Mouse (Mus musculus) testis, postnatal 10 days (tissue): Measurements from ENCODE around the gene Ralgps1.
"Not testable (repeated sequence)": the region's sequence is repeated elsewhere in the genome, so short reads cannot be mapped to it uniquely, and the experiment has no call there.

ENCODE experiments used
- DNase-seq: peaks from one replicate; pipeline ENCODE4 v3.0.0; 2021; ENCODE audit warnings: low spot score

Gene Ralgps1

DNA sequence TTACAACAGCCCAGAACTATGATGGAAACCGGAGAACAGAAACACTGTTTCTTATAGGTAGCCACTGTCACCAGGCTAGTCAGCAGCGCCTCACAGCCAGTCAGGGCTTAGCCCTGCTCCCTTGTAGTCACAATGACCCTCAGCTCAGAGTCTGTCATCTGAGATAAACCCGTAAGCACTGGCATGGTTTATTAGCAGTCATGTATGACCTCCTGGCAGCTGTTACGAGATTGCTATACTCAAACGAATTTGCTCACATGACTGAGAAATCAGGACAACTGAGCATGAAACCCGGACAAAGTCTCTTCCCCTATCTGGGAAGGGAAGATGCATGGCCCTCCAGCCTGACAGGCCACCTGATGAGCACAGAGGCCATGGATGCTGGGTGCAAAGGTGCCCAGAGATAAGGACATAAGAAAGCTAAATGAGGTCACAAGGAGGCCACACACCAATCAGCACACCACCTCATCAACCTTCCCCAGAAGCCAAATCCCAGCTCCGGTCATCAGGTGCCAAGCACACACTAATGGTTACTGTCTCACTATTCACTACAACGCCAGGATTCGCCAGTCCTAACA is 10.1 kb downstream of the Ralgps1 start:
- no peak for DNase-seq

DNA sequence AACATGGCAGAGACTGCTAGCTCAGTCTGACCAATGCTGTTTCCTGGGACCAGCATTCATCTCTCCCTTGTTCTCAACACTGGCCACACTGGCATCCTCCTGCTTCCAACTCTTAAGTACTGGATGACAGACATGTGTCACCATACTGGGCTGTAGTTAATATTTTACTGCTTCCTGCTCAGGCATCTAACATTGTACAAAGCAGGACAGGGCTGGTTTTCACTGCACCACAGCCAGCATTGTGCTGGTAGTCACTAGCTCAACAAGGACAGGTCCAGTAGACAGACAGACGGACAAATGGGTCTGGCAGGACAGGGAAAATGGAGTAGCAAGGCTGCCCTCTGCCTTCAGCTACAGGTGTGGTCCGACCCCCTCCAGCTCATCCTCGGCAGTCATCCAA is 10.7 kb downstream of the Ralgps1 start:
- DNase-seq = no peak

DNA sequence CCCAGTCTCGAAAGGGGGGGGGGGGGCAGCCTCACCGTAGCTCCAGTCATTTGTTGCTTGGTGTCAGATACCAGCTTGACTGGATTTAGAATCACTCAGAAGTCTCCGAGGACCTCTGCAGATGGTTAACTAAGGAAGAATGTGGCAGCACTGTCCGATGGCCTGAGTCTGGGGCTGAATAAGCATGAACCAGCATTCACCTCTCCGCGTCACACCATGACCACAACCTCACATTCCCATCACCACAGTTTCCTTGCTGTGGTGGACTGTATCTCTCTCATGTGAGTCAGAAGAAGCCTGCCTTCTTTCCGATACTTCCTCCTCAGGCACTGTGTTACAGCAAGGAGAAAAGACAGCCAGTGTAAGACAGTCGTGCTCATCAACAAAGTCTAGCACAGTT is 12.1 kb downstream of the Ralgps1 start:
- DNase-seq = no peak

GRCm38 (mm10) chr2:33357250-33357838 is 13.9 kb downstream of the Ralgps1 start:
- DNase-seq = no peak

DNA sequence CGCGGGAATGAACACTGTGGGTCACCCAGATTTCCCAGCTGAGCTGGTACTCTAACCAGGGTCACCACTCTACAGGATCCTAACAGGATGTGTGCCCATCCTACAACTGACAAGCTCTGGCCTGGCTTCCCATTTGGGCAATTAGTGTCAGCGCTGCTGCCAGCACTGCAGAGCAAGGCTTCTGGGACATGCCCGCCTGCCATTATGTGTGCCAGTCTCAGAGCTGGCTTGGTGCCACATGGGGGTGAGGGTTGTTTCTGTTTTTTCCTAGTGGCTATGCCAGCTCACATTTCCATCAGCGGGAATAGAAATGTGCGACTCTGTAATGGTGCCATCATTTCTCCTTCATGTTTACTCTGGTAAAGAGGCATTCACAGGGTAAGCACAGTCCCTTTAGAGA is 15.7 kb downstream of the Ralgps1 start:
- DNase-seq = no peak

GRCm38 (mm10) chr2:33353432-33353831 is 17.9 kb downstream of the Ralgps1 start:
- DNase-seq = no peak

- DNase-seq = no peak
Observed at GRCm38 (mm10) chr2:33351449-33351848, 19.8 kb downstream of the Ralgps1 start.

DNA sequence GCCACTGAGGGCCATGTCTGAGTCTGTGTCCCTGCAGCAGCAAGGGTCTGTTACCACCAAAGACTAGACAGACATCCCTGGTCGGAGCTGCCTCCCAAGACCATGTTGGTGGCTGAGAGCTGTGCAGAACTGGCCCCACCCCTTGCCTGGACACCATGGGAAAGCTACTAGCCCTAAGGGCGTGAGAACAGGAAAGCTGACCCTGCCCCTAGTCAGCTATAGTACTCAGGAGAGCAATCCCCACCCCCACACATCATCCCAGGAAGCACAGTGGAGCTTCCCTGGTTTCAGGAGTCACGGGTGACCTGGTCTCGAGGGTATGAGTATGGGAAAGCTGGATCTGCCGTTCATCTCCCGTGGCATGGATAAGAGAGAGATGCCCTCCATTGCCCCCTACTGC is 20.4 kb downstream of the Ralgps1 start:
- DNase-seq = no peak

GRCm38 (mm10) chr2:33349581-33349980 is 21.7 kb downstream of the Ralgps1 start:
- no peak for DNase-seq

DNA sequence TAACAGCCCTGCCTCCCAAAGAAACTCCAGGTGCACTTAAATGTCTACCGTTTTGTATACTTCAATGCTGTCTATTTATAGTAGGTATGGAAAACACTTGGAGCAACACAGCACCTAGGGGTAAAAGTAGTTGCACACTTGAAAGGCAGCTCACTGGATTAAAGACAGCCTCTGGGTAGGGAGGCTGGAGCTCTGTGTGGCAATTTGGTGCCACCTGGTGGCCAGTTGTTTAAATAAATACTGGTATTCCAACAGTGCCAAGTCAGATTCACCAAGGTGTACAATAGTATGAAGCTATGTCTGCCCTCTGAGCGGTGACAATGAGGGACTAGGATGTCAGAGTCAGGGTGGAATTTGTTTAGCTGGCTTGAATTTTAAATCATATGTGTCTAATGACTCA is 22.2 kb downstream of the Ralgps1 start:
- peak; percentile 91 for DNase-seq

DNA sequence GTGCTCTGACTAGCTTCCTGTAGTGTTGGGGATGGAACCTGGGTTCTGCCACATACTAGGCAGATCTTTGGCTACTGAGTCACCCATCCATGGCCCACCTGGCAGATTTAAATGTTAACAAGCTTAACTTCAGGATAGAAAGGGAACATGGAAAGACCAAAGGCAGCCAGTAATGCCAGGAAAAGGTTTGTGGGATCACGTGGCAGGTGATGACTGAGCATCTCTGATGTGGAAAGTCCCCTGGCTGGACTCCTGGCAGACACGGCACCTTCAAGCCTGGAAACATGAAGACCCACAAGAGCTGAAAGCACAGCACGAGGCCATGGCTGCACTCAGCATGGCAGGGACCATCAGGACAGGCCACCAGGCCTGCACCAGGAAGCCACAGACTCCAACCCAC is 23.0 kb downstream of the Ralgps1 start:
- DNase-seq = no peak

GRCm38 (mm10) chr2:33347607-33348006 is 23.7 kb downstream of the Ralgps1 start:
- DNase-seq = peak; percentile 87

DNA sequence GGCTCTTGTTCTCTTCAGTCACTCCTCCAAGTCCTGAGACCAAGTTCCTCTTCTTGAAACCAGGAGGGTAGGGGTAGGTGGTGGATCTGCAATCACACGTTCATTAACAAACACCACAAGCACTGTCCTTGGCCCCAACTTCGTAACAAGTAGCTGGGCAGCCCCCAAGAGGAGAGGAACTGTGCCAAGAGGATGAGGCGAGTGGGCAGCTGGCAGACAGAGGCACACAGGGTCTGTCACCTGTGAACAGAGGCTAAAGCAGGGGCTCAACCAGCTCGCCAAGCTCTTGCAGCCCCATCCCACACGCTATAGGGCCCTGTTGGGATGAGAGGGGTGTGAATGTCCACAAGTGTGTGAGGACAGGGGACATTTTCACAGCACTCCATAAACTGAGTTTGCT is 24.5 kb downstream of the Ralgps1 start:
- DNase-seq = no peak

DNA sequence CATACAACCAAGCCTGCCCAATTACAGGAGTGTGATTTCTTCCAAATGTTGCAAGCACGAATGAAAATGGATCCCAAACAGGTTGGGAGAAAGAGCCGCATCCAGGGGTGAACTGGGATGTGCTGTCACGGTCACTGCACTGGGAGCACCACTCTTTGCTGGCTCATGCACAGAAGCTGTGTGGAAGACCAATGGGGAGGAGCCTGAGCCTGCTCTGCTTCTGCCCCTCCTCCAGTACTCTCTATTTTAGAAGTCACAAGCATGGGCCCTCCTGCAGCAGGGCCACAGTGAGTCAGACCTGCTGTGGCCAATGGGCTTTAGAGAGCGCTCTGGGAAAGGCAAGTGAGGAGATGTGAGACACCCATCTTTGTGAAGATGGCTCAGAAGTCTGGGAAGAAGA is 25.3 kb downstream of the Ralgps1 start:
- DNase-seq = no peak

DNA sequence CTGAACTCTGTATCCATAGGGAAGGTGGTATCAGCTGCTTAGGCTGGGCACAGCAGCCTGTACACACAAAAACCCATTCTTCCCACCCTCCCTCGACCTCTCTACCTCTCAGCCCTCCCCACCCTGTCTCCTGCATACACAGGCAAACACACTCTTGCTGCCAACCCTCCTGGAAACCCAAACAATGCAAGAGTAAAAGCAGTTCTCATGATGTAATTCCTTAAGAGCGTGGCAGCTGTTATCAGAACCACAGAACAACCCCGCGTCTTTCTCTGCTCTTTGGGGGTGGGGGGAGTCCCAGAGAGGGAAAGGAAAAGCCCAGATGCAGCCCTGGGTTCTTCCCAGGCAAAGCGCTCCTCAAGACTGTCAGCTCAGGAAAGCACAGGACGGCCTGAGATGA is 25.8 kb downstream of the Ralgps1 start:
- no peak for DNase-seq

DNA sequence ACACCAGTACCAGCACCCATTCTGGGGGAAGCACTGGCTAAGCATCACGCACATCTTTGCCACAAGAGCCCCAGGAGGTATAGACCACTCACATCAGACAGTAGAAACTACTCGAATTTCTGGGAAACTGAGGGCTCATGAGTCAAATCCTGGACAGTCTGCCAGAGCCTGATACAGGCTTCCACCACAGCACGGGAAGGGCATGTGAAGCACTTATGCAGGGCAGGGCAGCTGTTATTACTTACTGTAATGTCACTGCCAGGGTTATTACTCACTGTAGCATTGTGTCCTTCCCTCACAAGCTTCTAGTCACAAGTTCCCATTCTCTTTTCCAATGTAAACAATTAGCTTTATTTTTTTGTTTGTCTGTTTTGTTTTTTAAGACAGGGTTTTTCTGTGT is 27.9 kb downstream of the Ralgps1 start:
- DNase-seq = no peak

- no peak for DNase-seq
Observed at GRCm38 (mm10) chr2:33342148-33342547, 29.1 kb downstream of the Ralgps1 start.

- no peak for DNase-seq
Observed at GRCm38 (mm10) chr2:33335789-33336188, 35.5 kb downstream of the Ralgps1 start.

- no peak for DNase-seq
Observed at GRCm38 (mm10) chr2:33329622-33330021, 41.7 kb downstream of the Ralgps1 start.

GRCm38 (mm10) chr2:33328941-33329340 is 42.3 kb downstream of the Ralgps1 start:
- peak; percentile 63 for DNase-seq

GRCm38 (mm10) chr2:33325359-33325758 is 45.9 kb downstream of the Ralgps1 start:
- no peak for DNase-seq

- no peak for DNase-seq
Observed at GRCm38 (mm10) chr2:33323799-33324595, 47.3 kb downstream of the Ralgps1 start.

DNA sequence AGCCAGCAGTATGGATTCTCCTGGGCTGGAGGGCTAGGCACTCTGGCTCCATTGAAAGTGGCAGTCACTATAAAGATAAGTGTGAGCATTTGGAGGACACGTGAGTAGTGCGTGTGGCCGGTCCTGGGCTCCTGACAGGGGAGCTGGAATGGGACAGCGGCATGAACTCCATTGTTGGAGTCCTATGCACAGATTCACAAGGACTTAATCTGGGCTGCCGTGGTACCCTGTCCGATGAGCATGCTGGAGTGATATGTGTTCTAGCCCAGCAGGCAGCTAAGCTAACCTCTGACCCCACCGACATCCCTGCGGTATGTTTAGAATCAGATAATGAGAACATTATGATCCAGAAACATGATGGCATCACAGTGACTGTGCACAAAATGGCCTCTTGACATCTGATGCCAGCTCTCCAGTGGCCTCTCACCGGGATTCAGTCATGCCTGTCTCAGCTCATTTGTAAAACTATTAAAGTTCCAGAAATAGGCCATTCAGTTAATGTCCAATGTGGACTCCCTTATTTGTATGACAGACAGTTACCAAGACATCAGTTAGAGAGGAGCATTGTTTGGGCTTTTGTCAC is 48.2 kb downstream of the Ralgps1 start:
- not testable (repeated sequence) for DNase-seq
